Mouse (Mus musculus) testis, adult 2 months (tissue): Measurements from ENCODE around the gene Gm17455. TPM values are rescaled to one million over a fixed set of nuclear protein-coding genes. Genes with fewer than 3 reads are reported as not detected.

ENCODE experiments used
- H3K27ac ChIP-seq: fragments of 200-500 bp; 2 replicates; pipeline ENCODE4 v1.5.1; 2012; ENCODE audit warnings: low read depth, low read length; ENCODE audit not compliant: control insufficient read depth, insufficient read depth
- H3K27me3 ChIP-seq: fragments of 200-500 bp; 2 replicates; pipeline ENCODE4 v1.6.1; 2012; ENCODE audit warnings: mild to moderate bottlenecking, low read length, moderate library complexity; ENCODE audit not compliant: control insufficient read depth, insufficient read depth
- H3K36me3 ChIP-seq: fragments of 200-500 bp; 2 replicates; pipeline ENCODE4 v1.6.1; 2012; ENCODE audit warnings: mild to moderate bottlenecking, low read length; ENCODE audit not compliant: control insufficient read depth, insufficient read depth
- H3K4me1 ChIP-seq: fragments of 200-500 bp; 2 replicates; pipeline ENCODE4 v1.6.1; 2012; ENCODE audit warnings: low read length; ENCODE audit not compliant: control insufficient read depth, insufficient read depth
- H3K4me3 ChIP-seq: fragments of 200-500 bp; 2 replicates; pipeline ENCODE4 v1.5.1; 2012; ENCODE audit warnings: low read depth, mild to moderate bottlenecking, low read length, moderate library complexity, mixed read lengths; ENCODE audit not compliant: control insufficient read depth
- CTCF ChIP-seq: fragments of 200-500 bp; IDR thresholded peaks from 2 replicates; pipeline ENCODE4 v1.5.1; 2012; ENCODE audit warnings: low read depth, mild to moderate bottlenecking, inconsistent platforms, low read length, moderate library complexity; ENCODE audit not compliant: control insufficient read depth, insufficient read depth, insufficient replicate concordance
- POLR2A ChIP-seq: fragments of 200-500 bp; IDR thresholded peaks from 2 replicates; pipeline ENCODE4 v1.6.1; 2012; ENCODE audit warnings: low read depth, mild to moderate bottlenecking, inconsistent platforms, low read length, moderate library complexity; ENCODE audit not compliant: control insufficient read depth
- polyA plus RNA-seq: library from polyadenylated mRNA; depleted of rRNA; stranded (reverse); fragments of >200 nt; gene quantifications from 2 replicates; pipeline ENCODE4 v1.2.3, GENCODE M21; 2012

Gm17455 gene
- polyA plus RNA-seq, 1 experiment, result not detected

- no peak for TF ChIP-seq CTCF
- no peak for TF ChIP-seq POLR2A
- H3K4me1 ChIP-seq, result no peaks in the 10 kb centered on the region
- no peaks in the 10 kb centered on the region for H3K36me3 ChIP-seq
- H3K27ac ChIP-seq, result no peak overlapping the region
- H3K4me3 ChIP-seq, result no peak overlapping the region
- no peaks in the 10 kb centered on the region for H3K27me3 ChIP-seq
Measured at GRCm38 (mm10) chr10:60373937-60374578, 25.5 kb upstream of the Gm17455 start.

- H3K27ac ChIP-seq, result no peak overlapping the region
- H3K4me1 ChIP-seq, result no peaks in the 10 kb centered on the region
- TF ChIP-seq CTCF (no peak), POLR2A (no peak)
- no peaks in the 10 kb centered on the region for H3K36me3 ChIP-seq
- no peak overlapping the region for H3K4me3 ChIP-seq
- no peaks in the 10 kb centered on the region for H3K27me3 ChIP-seq
Measured at GRCm38 (mm10) chr10:60376704-60377103, 22.8 kb upstream of the Gm17455 start.

DNA sequence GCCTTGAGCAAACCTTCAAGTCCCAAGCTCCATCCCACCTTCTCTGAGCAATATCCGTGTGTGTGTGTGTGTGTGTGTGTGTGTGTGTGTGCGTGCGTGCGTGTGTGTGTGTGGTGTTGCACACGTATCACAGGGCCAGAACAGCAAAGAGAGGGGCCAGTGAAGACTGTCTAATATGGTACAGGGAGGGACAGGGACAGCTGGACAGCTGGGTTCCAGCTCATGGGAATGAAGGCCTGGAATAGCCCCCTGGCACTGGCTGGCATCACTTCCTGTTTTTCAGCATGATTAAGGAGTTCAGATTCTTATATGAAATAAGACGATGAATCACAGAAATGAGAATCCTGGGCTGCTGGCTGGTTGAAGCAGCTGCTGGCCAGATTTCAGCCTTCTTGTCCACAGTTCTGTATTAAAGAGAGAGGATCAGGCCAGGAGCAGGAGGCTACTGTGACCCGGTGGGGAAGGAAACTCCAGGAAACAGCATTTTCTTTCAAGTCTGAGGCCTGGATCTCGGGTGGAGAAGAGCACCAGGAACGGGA, 20.0 kb upstream of the Gm17455 start:
- Histone ChIP-seq H3K4me1 (no peaks in the 10 kb centered on the region), H3K36me3 (no peaks in the 10 kb centered on the region), H3K27me3 (no peaks in the 10 kb centered on the region), H3K27ac (no peak overlapping the region), H3K4me3 (no peak overlapping the region)
- TF ChIP-seq CTCF, result no peak
- TF ChIP-seq POLR2A, result no peak

DNA sequence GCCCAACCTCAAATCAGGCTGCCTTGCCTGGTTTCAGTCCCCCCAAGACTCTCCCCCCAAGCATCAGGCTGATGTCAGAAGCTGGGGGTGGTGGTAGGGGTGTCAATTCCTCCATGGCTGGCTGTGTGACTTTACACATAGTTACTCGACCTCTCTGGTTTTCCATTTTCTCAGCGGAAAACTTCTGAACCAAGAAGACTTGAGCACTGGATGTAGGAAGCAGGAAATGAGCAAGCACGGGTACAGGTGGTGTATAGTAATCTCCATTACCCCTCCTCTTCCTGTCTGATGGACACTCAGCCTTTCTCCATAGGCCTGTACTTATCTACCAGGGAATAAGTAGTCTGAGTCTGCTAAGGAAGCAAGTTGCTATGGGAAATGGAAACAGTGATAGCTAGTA, 19.3 kb upstream of the Gm17455 start:
- Histone ChIP-seq H3K36me3 (no peaks in the 10 kb centered on the region), H3K4me3 (no peak overlapping the region), H3K4me1 (no peaks in the 10 kb centered on the region), H3K27ac (no peak overlapping the region), H3K27me3 (no peaks in the 10 kb centered on the region)
- TF ChIP-seq POLR2A (no peak), CTCF (no peak)

GRCm38 (mm10) chr10:60381142-60381925, 18.2 kb upstream of the Gm17455 start:
- Histone ChIP-seq H3K4me1 (no peaks in the 10 kb centered on the region), H3K27me3 (no peaks in the 10 kb centered on the region), H3K36me3 (no peaks in the 10 kb centered on the region), H3K27ac (no peak overlapping the region), H3K4me3 (no peak overlapping the region)
- TF ChIP-seq POLR2A, result no peak
- no peak for TF ChIP-seq CTCF

GRCm38 (mm10) chr10:60388332-60388731, 11.2 kb upstream of the Gm17455 start:
- H3K36me3 ChIP-seq, result no peaks in the 10 kb centered on the region
- peaks cover 4% of the 10 kb centered on the region for H3K4me1 ChIP-seq
- H3K27me3 ChIP-seq, result no peaks in the 10 kb centered on the region
- TF ChIP-seq POLR2A (no peak), CTCF (no peak)
- no peak overlapping the region for H3K4me3 ChIP-seq
- H3K27ac ChIP-seq, result no peak overlapping the region

DNA sequence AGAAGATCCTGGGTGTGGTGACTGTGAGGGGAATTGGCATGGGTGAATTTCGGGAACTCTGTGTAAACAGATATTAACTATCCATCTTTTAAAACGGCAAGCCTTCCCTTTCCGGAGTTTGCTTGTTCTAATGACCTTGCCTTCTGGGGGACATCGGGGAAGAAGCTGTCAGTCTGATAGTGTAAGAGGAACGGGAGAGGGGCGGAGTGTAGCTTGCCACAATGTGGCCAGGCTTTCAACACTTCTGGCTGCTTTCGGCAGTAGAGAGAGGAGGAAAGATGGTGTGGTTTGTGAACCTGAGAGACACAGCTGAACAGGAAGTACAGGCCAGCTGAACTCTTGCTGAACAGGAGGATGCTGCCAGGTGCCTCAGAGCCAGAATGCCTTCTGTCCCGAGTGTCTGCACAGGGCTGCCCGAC, 10.1 kb upstream of the Gm17455 start:
- Histone ChIP-seq H3K27ac (no peak overlapping the region), H3K4me1 (peaks cover 4% of the 10 kb centered on the region), H3K36me3 (no peaks in the 10 kb centered on the region), H3K4me3 (no peak overlapping the region), H3K27me3 (no peaks in the 10 kb centered on the region)
- TF ChIP-seq CTCF (no peak), POLR2A (no peak)
